Mouse (Mus musculus) MEL (cell line): ENCODE results near the gene Wif1. TPM values are rescaled to one million over a fixed set of nuclear protein-coding genes. Genes with fewer than 3 reads are reported as not detected.

ENCODE experiments used
- DNase-seq: peaks from one replicate; pipeline ENCODE4 v3.0.0; 2011; ENCODE audit warnings: low read depth, low spot score
- H3K27ac ChIP-seq: 2 replicates; pipeline ENCODE4 v1.5.1; 2012; ENCODE audit warnings: low read depth, mild to moderate bottlenecking, control low read depth, low read length, moderate library complexity; ENCODE audit not compliant: control insufficient read depth
- H3K27me3 ChIP-seq, 2 experiments: fragments of 150-350 bp in 1 of 2; sonication (generic) in 1 of 2; 2 replicates each; pipeline ENCODE4 v1.6.1; 2012; ENCODE audit warnings: low read length in 2 of 2, mild to moderate bottlenecking in 2 of 2, improper control_type of control experiment in 1 of 2, moderate library complexity in 1 of 2; ENCODE audit not compliant: insufficient read depth in 2 of 2, control insufficient read depth in 1 of 2
- H3K36me3 ChIP-seq, 2 experiments: 2 replicates each; pipeline ENCODE4 v1.6.1; 2012 to 2014; ENCODE audit warnings: low read length in 2 of 2, improper control_type of control experiment in 1 of 2, inconsistent platforms in 1 of 2, mild to moderate bottlenecking in 1 of 2; ENCODE audit not compliant: insufficient read depth in 2 of 2, control insufficient read depth in 1 of 2
- H3K4me1 ChIP-seq, 2 experiments: fragments of 150-350 bp in 1 of 2; sonication (generic) in 1 of 2; 2 replicates each; pipeline ENCODE4 v1.6.1; 2012; ENCODE audit warnings: low read length in 2 of 2, improper control_type of control experiment in 1 of 2, mild to moderate bottlenecking in 1 of 2; ENCODE audit not compliant: insufficient read depth in 2 of 2, control insufficient read depth in 1 of 2
- H3K4me3 ChIP-seq, 2 experiments: fragments of 150-350 bp in 1 of 2; sonication (generic) in 1 of 2; 2 replicates each; pipeline ENCODE4 v1.5.1; 2012; ENCODE audit warnings: low read depth in 2 of 2, low read length in 2 of 2, mild to moderate bottlenecking in 2 of 2, moderate library complexity in 2 of 2, control low read depth in 1 of 2, improper control_type of control experiment in 1 of 2; ENCODE audit not compliant: control insufficient read depth in 1 of 2, insufficient read depth in 1 of 2
- H3K79me2 ChIP-seq: 2 replicates; pipeline ENCODE4 v1.6.1; 2012; ENCODE audit warnings: mild to moderate bottlenecking, low read length, moderate library complexity; ENCODE audit not compliant: control insufficient read depth, poor library complexity, insufficient read depth
- H3K9ac ChIP-seq: 2 replicates; pipeline ENCODE4 v1.6.1; 2012; ENCODE audit warnings: low read depth, mild to moderate bottlenecking, control low read depth, low read length, moderate library complexity; ENCODE audit not compliant: control insufficient read depth, poor library complexity, severe bottlenecking
- H3K9me3 ChIP-seq: fragments of 150-350 bp; sonication (generic); replicated peaks from 2 replicates; pipeline ENCODE4 v1.6.1; 2012; ENCODE audit warnings: mild to moderate bottlenecking, low read length, improper control_type of control experiment, moderate library complexity; ENCODE audit not compliant: insufficient read depth
- BHLHE40 ChIP-seq: IDR thresholded peaks from 2 replicates; pipeline ENCODE4 v1.6.1; 2012; ENCODE audit warnings: low read depth, mild to moderate bottlenecking, inconsistent platforms, low read length, improper control_type of control experiment, borderline replicate concordance
- CHD1 ChIP-seq: IDR thresholded peaks from 2 replicates; pipeline ENCODE4 v1.6.1; 2012; ENCODE audit warnings: low read depth, mild to moderate bottlenecking, inconsistent platforms, low read length, improper control_type of control experiment
- CHD2 ChIP-seq: IDR thresholded peaks from 2 replicates; pipeline ENCODE4 v1.6.1; 2011; ENCODE audit warnings: low read length, improper control_type of control experiment
- CTCF ChIP-seq, 3 experiments: IDR thresholded peaks in 2 of 3; conservative IDR thresholded peaks in 1 of 3; 2 replicates each; pipeline ENCODE4 v1.5.1; 2011 to 2012; ENCODE audit warnings: low read length in 3 of 3, low read depth in 2 of 3, mild to moderate bottlenecking in 2 of 3, improper control_type of control experiment in 1 of 3, inconsistent platforms in 1 of 3, mixed read lengths in 1 of 3, moderate library complexity in 1 of 3; ENCODE audit not compliant: control insufficient read depth in 1 of 3, insufficient read depth in 1 of 3, poor library complexity in 1 of 3, severe bottlenecking in 1 of 3
- E2F4 ChIP-seq: IDR thresholded peaks from 2 replicates; pipeline ENCODE4 v1.6.1; 2011; ENCODE audit warnings: low read depth, low read length, improper control_type of control experiment, borderline replicate concordance
- GABPA ChIP-seq: IDR thresholded peaks from 2 replicates; pipeline ENCODE4 v1.6.1; 2012; ENCODE audit warnings: low read depth, mild to moderate bottlenecking, inconsistent platforms, low read length, improper control_type of control experiment, moderate library complexity
- HCFC1 ChIP-seq: IDR thresholded peaks from 2 replicates; pipeline ENCODE4 v1.6.1; 2012; ENCODE audit warnings: low read depth, mild to moderate bottlenecking, inconsistent platforms, low read length, improper control_type of control experiment, moderate library complexity
- JUND ChIP-seq: IDR thresholded peaks from 2 replicates; pipeline ENCODE4 v1.6.1; 2011; ENCODE audit warnings: low read depth, mild to moderate bottlenecking, improper control_type of control experiment, low read length
- KAT2A ChIP-seq: conservative IDR thresholded peaks from 2 replicates; pipeline ENCODE4 v1.6.1; 2012; ENCODE audit warnings: low read depth, low read length, improper control_type of control experiment, inconsistent platforms
- MAFK ChIP-seq: IDR thresholded peaks from 2 replicates; pipeline ENCODE4 v1.6.1; 2011; ENCODE audit warnings: low read depth, mild to moderate bottlenecking, low read length, improper control_type of control experiment, borderline replicate concordance
- MAX ChIP-seq: IDR thresholded peaks from 2 replicates; pipeline ENCODE4 v1.6.1; 2011; ENCODE audit warnings: low read length, improper control_type of control experiment
- MAZ ChIP-seq: IDR thresholded peaks from 2 replicates; pipeline ENCODE4 v1.6.1; 2012; ENCODE audit warnings: low read depth, mild to moderate bottlenecking, inconsistent platforms, low read length, improper control_type of control experiment
- MYB ChIP-seq: IDR thresholded peaks from 2 replicates; pipeline ENCODE4 v1.6.1; 2011; ENCODE audit warnings: mild to moderate bottlenecking, low read depth, low read length, improper control_type of control experiment
- MYC ChIP-seq: IDR thresholded peaks from 2 replicates; pipeline ENCODE4 v1.6.1; 2011; ENCODE audit warnings: low read depth, mild to moderate bottlenecking, low read length, improper control_type of control experiment, moderate library complexity
- NELFE ChIP-seq: IDR thresholded peaks from 2 replicates; pipeline ENCODE4 v1.6.1; 2011; ENCODE audit warnings: low read depth, low read length, improper control_type of control experiment
- POLR2A ChIP-seq, 2 experiments: IDR thresholded peaks; 2 replicates each; pipeline ENCODE4 v1.6.1; 2011 to 2012; ENCODE audit warnings: low read length in 2 of 2, mild to moderate bottlenecking in 2 of 2, control low read depth in 1 of 2, improper control_type of control experiment in 1 of 2, low read depth in 1 of 2, moderate library complexity in 1 of 2; ENCODE audit not compliant: control insufficient read depth in 1 of 2, insufficient read depth in 1 of 2, poor library complexity in 1 of 2
- POLR2AphosphoS2 ChIP-seq: IDR thresholded peaks from 2 replicates; pipeline ENCODE4 v1.6.1; 2011; ENCODE audit warnings: low read length, improper control_type of control experiment
- RAD21 ChIP-seq: IDR thresholded peaks from 2 replicates; pipeline ENCODE4 v1.6.1; 2011; ENCODE audit warnings: mild to moderate bottlenecking, low read depth, low read length, improper control_type of control experiment
- RCOR1 ChIP-seq: IDR thresholded peaks from 2 replicates; pipeline ENCODE4 v1.6.1; 2012; ENCODE audit warnings: low read depth, mild to moderate bottlenecking, inconsistent platforms, low read length, improper control_type of control experiment
- SMC3 ChIP-seq: IDR thresholded peaks from 2 replicates; pipeline ENCODE4 v1.6.1; 2011; ENCODE audit warnings: low read depth, low read length, improper control_type of control experiment
- TAL1 ChIP-seq: IDR thresholded peaks from 2 replicates; pipeline ENCODE4 v1.6.1; 2012; ENCODE audit warnings: mild to moderate bottlenecking, inconsistent platforms, low read length, moderate library complexity, mixed read lengths
- TBP ChIP-seq: IDR thresholded peaks from 2 replicates; pipeline ENCODE4 v1.8.0; 2011; ENCODE audit warnings: low read depth, low read length, improper control_type of control experiment
- USF1 ChIP-seq: IDR thresholded peaks from 2 replicates; pipeline ENCODE4 v1.6.1; 2014; ENCODE audit warnings: low read depth, mild to moderate bottlenecking, inconsistent platforms, low read length, improper control_type of control experiment, moderate library complexity
- USF2 ChIP-seq, 2 experiments: IDR thresholded peaks; 2 replicates each; pipeline ENCODE4 v1.6.1; 2011 to 2012; ENCODE audit warnings: improper control_type of control experiment in 2 of 2, low read length in 2 of 2, borderline replicate concordance in 1 of 2, inconsistent platforms in 1 of 2, low read depth in 1 of 2, mild to moderate bottlenecking in 1 of 2; ENCODE audit not compliant: insufficient read depth in 1 of 2
- ZC3H11A ChIP-seq: IDR thresholded peaks from 2 replicates; pipeline ENCODE4 v1.6.1; 2012; ENCODE audit warnings: low read depth, mild to moderate bottlenecking, inconsistent platforms, low read length, improper control_type of control experiment
- ZKSCAN1 ChIP-seq: IDR thresholded peaks from 2 replicates; pipeline ENCODE4 v1.6.1; 2012; ENCODE audit warnings: low read depth, mild to moderate bottlenecking, inconsistent platforms, low read length, improper control_type of control experiment, moderate library complexity
- ZMIZ1 ChIP-seq: IDR thresholded peaks from 2 replicates; pipeline ENCODE4 v1.6.1; 2012; ENCODE audit warnings: low read depth, mild to moderate bottlenecking, inconsistent platforms, low read length, improper control_type of control experiment, moderate library complexity
- ZNF384 ChIP-seq: IDR thresholded peaks from 2 replicates; pipeline ENCODE4 v1.6.1; 2012; ENCODE audit warnings: low read depth, mild to moderate bottlenecking, inconsistent platforms, low read length, improper control_type of control experiment
- polyA plus RNA-seq, 2 experiments: library from polyadenylated mRNA; stranded (reverse) in 1 of 2; unstranded in 1 of 2; fragments of >175 nt in 1 of 2; fragments of >200 nt in 1 of 2; gene quantifications; 2 replicates each; pipeline versions ENCODE4 v1.2.1 to v1.2.4; 2012; ENCODE audit warnings: low replicate concordance in 2 of 2, low read depth in 1 of 2; ENCODE audit not compliant: insufficient read length in 2 of 2, insufficient read depth in 1 of 2, missing spikeins in 1 of 2
- total RNA-seq: library from RNA; depleted of rRNA; stranded (reverse); fragments of 300-350 nt; gene quantifications from 2 replicates; pipeline ENCODE4 v1.2.3, GENCODE M21; 2012

The Wif1 gene
- total and polyA plus RNA-seq, 3 experiments: not detected

- no peaks in the 10 kb centered on the region for H3K36me3 ChIP-seq
- peak; percentile 42 for DNase-seq
- H3K9me3 ChIP-seq: no peaks in the 10 kb centered on the region
- TF ChIP-seq POLR2A (IDR thresholded peaks at IDR 0.05; ENCODE audit: control insufficient read depth in 1 of 2, insufficient read depth in 1 of 2, low read depth in 1 of 2, low read length in 2 of 2, poor library complexity in 1 of 2) (no peak), KAT2A (no peak), USF2 (IDR thresholded peaks at IDR 0.05; ENCODE audit: borderline replicate concordance in 1 of 2, insufficient read depth in 1 of 2, low read depth in 1 of 2, low read length in 2 of 2) (no peak), ZC3H11A (no peak), POLR2AphosphoS2 (no peak), RAD21 (no peak), BHLHE40 (no peak), CHD1 (no peak), JUND (no peak), MAFK (no peak), MAZ (no peak), MYB (no peak)
- H3K4me1 ChIP-seq: no peaks in the 10 kb centered on the region
- H3K27me3 ChIP-seq: no peaks in the 10 kb centered on the region
- H3K79me2 ChIP-seq: no peaks in the 10 kb centered on the region
- H3K4me3 ChIP-seq: no peak overlapping the region
- no peak overlapping the region for H3K9ac ChIP-seq
- no peak overlapping the region for H3K27ac ChIP-seq
These were observed 55.6 kb downstream of the Wif1 start for GRCm38 (mm10) chr10:121089312-121089711.

- no peaks in the 10 kb centered on the region for H3K36me3 ChIP-seq
- no peak for DNase-seq
- no peaks in the 10 kb centered on the region for H3K27me3 ChIP-seq
- no peaks in the 10 kb centered on the region for H3K9me3 ChIP-seq
- TF ChIP-seq ZKSCAN1 (no peak), SMC3 (no peak), HCFC1 (no peak)
- H3K79me2 ChIP-seq: no peaks in the 10 kb centered on the region
- no peaks in the 10 kb centered on the region for H3K4me1 ChIP-seq
- H3K9ac ChIP-seq: no peak overlapping the region
- no peak overlapping the region for H3K4me3 ChIP-seq
- H3K27ac ChIP-seq: no peak overlapping the region
These were observed 56.2 kb downstream of the Wif1 start for GRCm38 (mm10) chr10:121090006-121090405.

- H3K27me3 ChIP-seq: no peaks in the 10 kb centered on the region
- TF ChIP-seq RCOR1: no peak
- TF ChIP-seq KAT2A: no peak
- TF ChIP-seq ZMIZ1: no peak
- TF ChIP-seq TBP: no peak
- no peak for TF ChIP-seq RAD21
- TF ChIP-seq TAL1: no peak
- no peak for TF ChIP-seq NELFE
- TF ChIP-seq GABPA: no peak
- TF ChIP-seq POLR2A (IDR thresholded peaks at IDR 0.05; ENCODE audit: control insufficient read depth in 1 of 2, insufficient read depth in 1 of 2, low read depth in 1 of 2, low read length in 2 of 2, poor library complexity in 1 of 2): no peak
- no peak for TF ChIP-seq CHD2
- no peak for TF ChIP-seq E2F4
- TF ChIP-seq MAX: no peak
- TF ChIP-seq ZNF384: no peak
- no peak for TF ChIP-seq ZKSCAN1
- TF ChIP-seq MYC: no peak
- no peak for TF ChIP-seq USF1
- TF ChIP-seq JUND: no peak
- TF ChIP-seq CTCF (IDR thresholded peaks at IDR 0.05 in 2 of 3, conservative IDR thresholded peaks at IDR 0.05 in 1 of 3; ENCODE audit: control insufficient read depth in 1 of 3, insufficient read depth in 1 of 3, low read depth in 2 of 3, low read length in 3 of 3, poor library complexity in 1 of 3, severe bottlenecking in 1 of 3): no peak
- no peaks in the 10 kb centered on the region for H3K79me2 ChIP-seq
- no peak overlapping the region for H3K4me3 ChIP-seq
- no peak overlapping the region for H3K9ac ChIP-seq
- H3K27ac ChIP-seq: no peak overlapping the region
- H3K9me3 ChIP-seq: no peaks in the 10 kb centered on the region
- H3K4me1 ChIP-seq: no peaks in the 10 kb centered on the region
- H3K36me3 ChIP-seq: no peaks in the 10 kb centered on the region
- DNase-seq: no peak
These were observed 62.2 kb downstream of the Wif1 start for GRCm38 (mm10) chr10:121095948-121096347.
